Mouse (Mus musculus): ENCODE results near the gene Mchr1. TPM values are rescaled to one million over a fixed set of nuclear protein-coding genes. Genes with fewer than 3 reads are reported as not detected.

The Mchr1 gene
- total and polyA plus RNA-seq, 3 experiments, result not detected

DNA sequence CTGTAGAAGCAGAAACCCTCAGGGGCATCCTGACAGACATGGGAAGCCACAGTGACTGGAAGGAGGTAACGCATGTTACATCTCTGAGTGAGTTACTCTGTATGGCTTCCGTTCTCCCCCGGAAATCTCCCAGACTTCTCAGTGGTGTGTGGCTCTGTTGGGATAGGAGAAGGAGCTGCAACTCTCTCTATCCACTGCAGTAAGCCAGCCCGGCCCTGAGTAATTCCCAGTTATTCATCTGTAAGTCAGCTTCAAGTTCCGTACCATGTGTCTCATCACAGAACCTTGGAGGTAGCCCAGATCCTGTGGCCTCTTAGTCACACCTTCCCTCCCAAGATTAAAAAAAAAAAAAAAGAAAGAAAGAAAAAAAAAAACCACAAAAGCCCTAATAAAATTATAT, 43.0 kb upstream of the Mchr1 start:
- TF ChIP-seq EP300 (IDR thresholded peaks at IDR 0.05; ENCODE audit: insufficient read depth, low read depth, low read length), result no peak
- no peak for TF ChIP-seq CTCF (IDR thresholded peaks at IDR 0.05)
- no peak for DNase-seq
- no peak overlapping the region for H3K27ac ChIP-seq
- peaks cover 2% of the 10 kb centered on the region; the same call in 1 of the 2 replicates for H3K79me2 ChIP-seq (replicated peaks; ENCODE audit: control insufficient read depth, insufficient read depth, low read length)
- H3K4me3 ChIP-seq, result no peak overlapping the region
- no peak overlapping the region for H3K9ac ChIP-seq (ENCODE audit: low read depth, low read length)
- 80% methylated on average over 5 of the region's 5 CpGs for WGBS
- H3K4me1 ChIP-seq (ENCODE audit: control insufficient read depth, insufficient read depth, low read length), result peaks cover 2% of the 10 kb centered on the region; the same call in 1 of the 2 replicates
- H3K27me3 ChIP-seq (ENCODE audit: control insufficient read depth, insufficient read depth, low read length), result no peaks in the 10 kb centered on the region
- H3K36me3 ChIP-seq (ENCODE audit: control insufficient read depth, insufficient read depth, low read length), result peaks cover 5% of the 10 kb centered on the region; the same call in 1 of the 2 replicates
- intact Hi-C loops (cut with DNase I), result loop anchor here (5.0 to 10.0 kb wide), 2 partner anchors 480 to 938 kb away; partner anchors contain the start of genes Atf4 and Tnrc6b

GRCm38 (mm10) chr15:81192858-81193257, 42.4 kb upstream of the Mchr1 start:
- Histone ChIP-seq H3K27ac (no peak overlapping the region), H3K4me3 (no peak overlapping the region), H3K9ac (ENCODE audit: low read depth, low read length) (no peak overlapping the region), H3K4me1 (ENCODE audit: control insufficient read depth, insufficient read depth, low read length) (peaks cover 2% of the 10 kb centered on the region; the same call in 1 of the 2 replicates), H3K27me3 (ENCODE audit: control insufficient read depth, insufficient read depth, low read length) (no peaks in the 10 kb centered on the region), H3K36me3 (ENCODE audit: control insufficient read depth, insufficient read depth, low read length) (peaks cover 5% of the 10 kb centered on the region; the same call in 1 of the 2 replicates), H3K79me2 (replicated peaks; ENCODE audit: control insufficient read depth, insufficient read depth, low read length) (peaks cover 2% of the 10 kb centered on the region; the same call in 1 of the 2 replicates)
- no peak for TF ChIP-seq EP300 (IDR thresholded peaks at IDR 0.05; ENCODE audit: insufficient read depth, low read depth, low read length)
- no peak for TF ChIP-seq CTCF (IDR thresholded peaks at IDR 0.05)
- no peak for TF ChIP-seq POLR2A (IDR thresholded peaks at IDR 0.05; ENCODE audit: insufficient read depth, low read depth, low read length)
- intact Hi-C loops (cut with DNase I), result loop anchor here (5.0 to 10.0 kb wide), 2 partner anchors 481 to 938 kb away; partner anchors contain the start of genes Atf4 and Tnrc6b
- no peak for DNase-seq
- WGBS, result 97% methylated on average over 8 of the region's 8 CpGs

DNA sequence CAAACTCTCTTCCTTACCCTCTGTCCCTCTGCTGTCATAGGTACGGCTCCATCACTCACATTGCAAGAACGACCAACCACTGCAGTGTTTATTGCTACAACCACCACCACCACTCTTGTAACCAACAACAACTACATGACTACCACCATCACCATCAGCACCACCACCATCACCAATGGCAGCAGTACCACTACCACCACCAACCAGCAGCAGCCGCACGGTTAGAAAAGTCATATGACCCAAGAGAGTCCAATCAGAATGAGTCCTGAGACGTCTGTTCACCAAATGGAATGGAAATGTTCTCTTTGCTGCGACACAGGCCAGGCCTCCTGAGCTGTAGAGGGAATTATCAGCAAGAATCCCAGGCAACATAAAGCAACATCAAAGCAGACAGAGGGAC, 40.5 kb upstream of the Mchr1 start:
- intact Hi-C loops (cut with DNase I), result loop anchor here (5.0 to 10.0 kb wide), 2 partner anchors 482 to 940 kb away; partner anchors contain the start of genes Atf4 and Tnrc6b
- WGBS, result 90% methylated on average over 6 of the region's 6 CpGs

DNA sequence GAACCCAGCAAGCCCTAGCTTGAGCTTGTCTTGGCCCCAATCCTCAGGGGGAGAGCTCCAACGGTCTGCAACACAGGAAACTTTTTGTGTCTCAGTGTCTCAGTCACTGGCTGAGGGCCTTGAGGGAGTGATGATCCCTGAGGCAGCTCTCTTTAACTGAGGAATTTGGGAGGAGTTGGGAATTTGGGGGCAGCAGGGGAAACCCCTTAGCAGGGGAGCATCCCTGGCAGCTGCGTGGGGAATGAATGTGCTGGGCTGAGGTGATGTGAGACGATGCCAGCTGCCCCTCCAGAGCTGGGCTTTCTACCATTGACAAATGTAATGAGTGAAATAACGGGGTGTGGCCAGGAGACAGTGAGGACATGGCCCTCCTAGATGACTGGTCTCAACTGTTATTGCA, 39.9 kb upstream of the Mchr1 start:
- no peak for DNase-seq
- WGBS, result 47% methylated on average over 4 of the region's 4 CpGs
- Histone ChIP-seq H3K9ac (ENCODE audit: low read depth, low read length) (no peak overlapping the region), H3K79me2 (replicated peaks; ENCODE audit: control insufficient read depth, insufficient read depth, low read length) (no peaks in the 10 kb centered on the region), H3K4me1 (ENCODE audit: control insufficient read depth, insufficient read depth, low read length) (peaks cover 2% of the 10 kb centered on the region), H3K27ac (no peak overlapping the region), H3K27me3 (ENCODE audit: control insufficient read depth, insufficient read depth, low read length) (no peaks in the 10 kb centered on the region), H3K36me3 (ENCODE audit: control insufficient read depth, insufficient read depth, low read length) (no peaks in the 10 kb centered on the region), H3K4me3 (no peak overlapping the region)
- intact Hi-C loops (cut with DNase I), result loop anchor here (10.0 kb wide), 1 partner anchor 941 kb away; the partner anchor contains the start of gene Atf4
- TF ChIP-seq CTCF (IDR thresholded peaks at IDR 0.05), result no peak
- no peak for TF ChIP-seq POLR2A (IDR thresholded peaks at IDR 0.05; ENCODE audit: insufficient read depth, low read depth, low read length)
- TF ChIP-seq EP300 (IDR thresholded peaks at IDR 0.05; ENCODE audit: insufficient read depth, low read depth, low read length), result no peak

More for the DNA sequence above, 40.5 kb upstream of the Mchr1 start:
- H3K27ac ChIP-seq, result no peak overlapping the region
- H3K4me3 ChIP-seq, result no peak overlapping the region
- H3K9ac ChIP-seq (ENCODE audit: low read depth, low read length), result no peak overlapping the region
- TF ChIP-seq EP300 (IDR thresholded peaks at IDR 0.05; ENCODE audit: insufficient read depth, low read depth, low read length), result no peak
- no peak for TF ChIP-seq POLR2A (IDR thresholded peaks at IDR 0.05; ENCODE audit: insufficient read depth, low read depth, low read length)
- no peak for TF ChIP-seq CTCF (IDR thresholded peaks at IDR 0.05)
- no peaks in the 10 kb centered on the region for H3K36me3 ChIP-seq (ENCODE audit: control insufficient read depth, insufficient read depth, low read length)
- peaks cover 2% of the 10 kb centered on the region; the same call in 1 of the 2 replicates for H3K79me2 ChIP-seq (replicated peaks; ENCODE audit: control insufficient read depth, insufficient read depth, low read length)
- H3K4me1 ChIP-seq (ENCODE audit: control insufficient read depth, insufficient read depth, low read length), result peaks cover 3% of the 10 kb centered on the region
- no peaks in the 10 kb centered on the region for H3K27me3 ChIP-seq (ENCODE audit: control insufficient read depth, insufficient read depth, low read length)
- DNase-seq, result no peak

DNA sequence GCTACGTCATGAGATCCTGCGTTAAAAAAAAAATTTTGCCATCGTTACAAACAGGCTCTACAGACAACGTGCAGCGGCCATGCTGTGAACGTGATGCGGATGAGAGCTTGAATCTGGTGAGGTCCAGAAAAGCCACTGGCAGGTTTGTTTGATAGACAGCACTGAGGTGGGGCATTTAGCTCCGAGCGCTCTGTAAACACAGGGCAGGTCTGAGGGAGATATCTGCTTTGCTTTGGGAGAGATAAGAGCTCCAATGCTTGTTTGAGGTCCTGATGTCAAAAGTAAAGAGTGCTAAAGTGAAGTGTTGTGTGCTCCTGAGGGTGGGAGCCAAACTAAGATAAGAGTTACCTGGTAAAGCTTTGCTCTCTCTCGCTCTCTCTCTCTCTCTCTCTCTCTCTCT, 38.1 kb upstream of the Mchr1 start:
- H3K4me1 ChIP-seq (ENCODE audit: control insufficient read depth, insufficient read depth, low read length), result peaks cover 2% of the 10 kb centered on the region
- 85% methylated on average over 10 of the region's 10 CpGs for WGBS
- no peaks in the 10 kb centered on the region for H3K79me2 ChIP-seq (replicated peaks; ENCODE audit: control insufficient read depth, insufficient read depth, low read length)
- no peak overlapping the region for H3K27ac ChIP-seq
- no peaks in the 10 kb centered on the region for H3K36me3 ChIP-seq (ENCODE audit: control insufficient read depth, insufficient read depth, low read length)
- intact Hi-C loops (cut with DNase I), result loop anchor here (10.0 kb wide), 1 partner anchor 942 kb away; the partner anchor contains the start of gene Atf4
- H3K4me3 ChIP-seq, result no peak overlapping the region
- no peaks in the 10 kb centered on the region for H3K27me3 ChIP-seq (ENCODE audit: control insufficient read depth, insufficient read depth, low read length)
- H3K9ac ChIP-seq (ENCODE audit: low read depth, low read length), result no peak overlapping the region
- DNase-seq, result no peak
- TF ChIP-seq POLR2A (IDR thresholded peaks at IDR 0.05; ENCODE audit: insufficient read depth, low read depth, low read length), result no peak
- no peak for TF ChIP-seq EP300 (IDR thresholded peaks at IDR 0.05; ENCODE audit: insufficient read depth, low read depth, low read length)
- no peak for TF ChIP-seq CTCF (IDR thresholded peaks at IDR 0.05)

GRCm38 (mm10) chr15:81198447-81198846, 36.9 kb upstream of the Mchr1 start:
- Histone ChIP-seq H3K27me3 (ENCODE audit: control insufficient read depth, insufficient read depth, low read length) (no peaks in the 10 kb centered on the region), H3K36me3 (ENCODE audit: control insufficient read depth, insufficient read depth, low read length) (no peaks in the 10 kb centered on the region), H3K4me3 (no peak overlapping the region), H3K79me2 (replicated peaks; ENCODE audit: control insufficient read depth, insufficient read depth, low read length) (no peaks in the 10 kb centered on the region), H3K9ac (ENCODE audit: low read depth, low read length) (no peak overlapping the region), H3K27ac (no peak overlapping the region), H3K4me1 (ENCODE audit: control insufficient read depth, insufficient read depth, low read length) (peaks cover 2% of the 10 kb centered on the region)
- TF ChIP-seq EP300 (IDR thresholded peaks at IDR 0.05; ENCODE audit: insufficient read depth, low read depth, low read length), result no peak
- peak; percentile 33 for TF ChIP-seq CTCF (IDR thresholded peaks at IDR 0.05)
- DNase-seq, result no peak
- intact Hi-C loops (cut with DNase I), result loop anchor here (2.0 to 10.0 kb wide), 2 partner anchors 126 to 944 kb away; partner anchors contain the start of gene Atf4
- WGBS, result 95% methylated on average over 5 of the region's 5 CpGs

Measured in heart, adult 2 months (tissue).